Mouse (Mus musculus) testis, postnatal 14 days (tissue): ENCODE data around the gene Gm7694.

ENCODE experiments used
- DNase-seq: peaks from one replicate; pipeline ENCODE4 v3.0.0; 2021; ENCODE audit warnings: low spot score

Gene Gm7694

DNA sequence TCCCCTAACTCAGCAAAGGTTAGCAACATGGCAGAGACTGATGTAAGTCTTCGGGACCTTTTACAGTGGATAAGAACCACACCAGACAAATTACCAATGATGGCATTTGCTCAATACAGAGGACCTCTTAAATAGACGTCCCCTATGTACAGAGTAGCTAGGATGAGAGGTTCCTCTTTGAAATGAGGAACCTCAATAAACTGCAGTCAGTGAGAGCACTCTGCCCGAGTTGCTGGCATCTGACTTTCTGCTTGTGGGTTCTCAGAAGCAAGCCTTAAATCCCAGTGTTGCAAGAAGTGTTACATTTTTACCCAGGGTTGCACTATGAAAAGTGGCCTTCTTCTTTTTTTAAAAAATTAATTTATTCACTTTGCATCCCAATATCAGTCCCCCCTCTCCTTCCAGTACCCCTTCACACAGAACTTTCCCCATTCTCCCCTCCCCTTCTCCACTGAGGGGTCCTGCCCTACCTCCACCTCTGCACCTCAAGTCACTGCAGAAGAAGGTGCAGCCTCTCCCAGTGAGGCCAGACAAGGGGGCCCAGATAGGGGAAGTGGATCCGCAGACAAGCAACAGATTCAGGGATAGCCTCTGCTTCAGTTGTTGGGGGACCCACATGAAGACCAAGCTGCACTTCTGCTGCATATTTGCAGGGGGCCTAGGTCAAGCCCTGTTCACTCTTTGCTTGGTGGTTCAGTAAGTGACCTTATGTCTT lies 23.6 kb downstream of the Gm7694 start:
- DNase-seq = no peak

GRCm38 (mm10) chr1:170277016-170277415 lies 29.1 kb downstream of the Gm7694 start, which contains the start of gene Sh2d1b1:
Sh2d1b1 (plus strand) TSS chr1:170277320.
- no peak for DNase-seq

DNA sequence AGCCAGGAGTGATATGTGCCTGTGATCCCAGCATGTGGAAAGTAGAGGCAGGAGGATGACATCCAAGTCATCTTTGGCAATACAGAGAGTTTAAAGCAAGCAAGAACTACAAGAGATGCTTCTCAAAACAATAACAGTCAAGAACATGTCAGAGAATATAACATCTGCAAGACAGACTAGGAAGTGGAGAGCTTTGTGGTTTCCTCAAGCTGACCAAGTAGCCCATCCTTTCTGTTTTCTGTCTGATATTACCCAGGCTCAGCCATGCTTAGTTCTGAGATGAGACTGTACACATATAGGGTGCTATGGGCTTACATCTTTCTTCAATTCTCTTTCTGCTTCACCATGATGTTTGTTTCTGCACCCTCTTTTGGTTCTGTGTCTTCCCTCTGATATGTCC lies 32.9 kb downstream of the Gm7694 start:
- DNase-seq = no peak

GRCm38 (mm10) chr1:170270696-170271095 lies 35.4 kb downstream of the Gm7694 start:
- DNase-seq = no peak

- no peak for DNase-seq
Measured at GRCm38 (mm10) chr1:170270281-170270680, 35.9 kb downstream of the Gm7694 start.

DNA sequence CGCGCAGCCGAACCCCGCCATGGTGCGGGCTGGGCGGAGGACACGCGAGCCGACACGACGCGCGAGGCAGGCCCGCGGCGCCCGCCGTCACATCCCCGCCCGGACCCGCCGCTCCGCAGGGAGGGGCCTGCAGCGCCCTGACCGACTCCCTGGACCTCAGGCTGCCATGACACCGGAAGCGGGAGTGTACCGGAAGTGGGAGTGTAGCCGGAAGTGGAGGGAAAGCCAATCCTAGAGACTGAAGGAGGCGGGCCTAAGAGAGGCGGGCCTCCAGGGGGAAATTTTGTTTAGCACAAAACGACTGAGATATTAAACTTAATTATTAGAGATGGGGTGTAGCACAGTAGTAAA lies 50.6 kb downstream of the Gm7694 start:
- DNase-seq = peak; percentile 90

GRCm38 (mm10) chr1:170254893-170255559 lies 51.1 kb downstream of the Gm7694 start:
- DNase-seq = peak; percentile 24
